In genomic region chr11:49088990-49089652, GRCm38 (mm10) we compare ENCODE assay signal across 1 mouse cellular context.
TF ChIP-seq lines count a peak whose summit lies in the region.

No protein-coding gene starts in this region.

TF ChIP-seq in CH12.LX, 34 proteins besides CTCF, POLR2A, EP300 and RAD21:
- TF ChIP-seq ZNF384 (IDR thresholded peaks at IDR 0.05; ENCODE audit: low read depth, low read length) (0 out of 2 replicates have a peak, but pooled peaks have one; percentile 3), GABPA (IDR thresholded peaks at IDR 0.05; ENCODE audit: insufficient replicate concordance, low read depth, low read length) (no peak), CHD2 (IDR thresholded peaks at IDR 0.05; ENCODE audit: low read length) (no peak)
